Mouse (Mus musculus) neural tube, embryonic 14.5 days (tissue): ENCODE data around the gene Dhcr24. TPM values are rescaled to one million over a fixed set of nuclear protein-coding genes. Genes with fewer than 3 reads are reported as not detected.

Source experiments
- ATAC-seq: fragments of 200-750 bp; cut with Nextera tagmentation; 2 replicates; pipeline ENCODE4 v1.8.0; 2017; ENCODE audit warnings: low read depth, mild to moderate bottlenecking, moderate TSS enrichment, moderate library complexity
- H3K27ac ChIP-seq: fragments of 300-500 bp; sonication (generic); 2 replicates; pipeline ENCODE4 v1.5.1; 2014; ENCODE audit warnings: low read depth, mild to moderate bottlenecking, control low read depth, low read length, moderate library complexity, mixed read lengths
- H3K27me3 ChIP-seq: fragments of 300-500 bp; sonication (generic); 2 replicates; pipeline ENCODE4 v1.6.1; 2014; ENCODE audit warnings: low read length; ENCODE audit not compliant: control insufficient read depth, insufficient read depth
- H3K36me3 ChIP-seq: fragments of 300-500 bp; sonication (generic); 2 replicates; pipeline ENCODE4 v1.6.1; 2014; ENCODE audit warnings: low read length, mixed read lengths; ENCODE audit not compliant: control insufficient read depth, insufficient read depth
- H3K4me1 ChIP-seq: fragments of 300-500 bp; sonication (generic); 2 replicates; pipeline ENCODE4 v1.6.1; 2014; ENCODE audit warnings: low read length; ENCODE audit not compliant: control insufficient read depth, insufficient read depth
- H3K4me2 ChIP-seq: fragments of 300-500 bp; sonication (generic); 2 replicates; pipeline ENCODE4 v1.6.1; 2014; ENCODE audit warnings: mild to moderate bottlenecking, low read depth, low read length, control low read depth
- H3K4me3 ChIP-seq: fragments of 300-500 bp; sonication (generic); 2 replicates; pipeline ENCODE4 v1.5.1; 2014; ENCODE audit warnings: low read depth, low read length, control low read depth, mixed read lengths
- H3K9ac ChIP-seq: fragments of 300-500 bp; sonication (generic); replicated peaks from 2 replicates; pipeline ENCODE4 v1.6.1; 2014; ENCODE audit warnings: low read depth, mild to moderate bottlenecking, control low read depth, low read length, mixed read lengths
- H3K9me3 ChIP-seq: fragments of 300-500 bp; sonication (generic); 2 replicates; pipeline ENCODE4 v1.6.1; 2016; ENCODE audit warnings: low read length; ENCODE audit not compliant: control insufficient read depth
- WGBS: fragments of 180-500 bp; shearing (Covaris S2); extraction: QIAGEN DNeasy Blood & Tissue Kit; methylation state at CpG from one replicate; pipeline ENCODE4 v1.1.7; 2014; 5-methylcytosine and 5-hydroxymethylcytosine counted together
- polyA plus RNA-seq: library from polyadenylated mRNA; unstranded; fragments of >200 nt; fragmentation: Nextera tagmentation; extraction: Ambion mirVana; gene quantifications from 2 replicates; pipeline ENCODE4 v1.2.1, GENCODE M21; 2014

Gene Dhcr24
- polyA plus RNA-seq, 1 experiment from 2014 or later, result 24.0 TPM

GRCm38 (mm10) chr4:106613105-106613504 lies 52.3 kb downstream of the Dhcr24 start:
- H3K36me3 ChIP-seq, result no peaks in the 10 kb centered on the region

GRCm38 (mm10) chr4:106613560-106613959 lies 52.7 kb downstream of the Dhcr24 start:
- Histone ChIP-seq H3K9me3 (no peaks in the 10 kb centered on the region), H3K36me3 (no peaks in the 10 kb centered on the region), H3K4me3 (no peak overlapping the region), H3K4me2 (no peak overlapping the region), H3K27ac (no peak overlapping the region), H3K9ac (no peak overlapping the region), H3K4me1 (0 out of 2 replicates have a peak, but pooled peaks cover 3% of the 10 kb centered on the region), H3K27me3 (no peaks in the 10 kb centered on the region)
- 71% methylated on average over 3 of the region's 3 CpGs for WGBS
- no peak for ATAC-seq

More at GRCm38 (mm10) chr4:106613105-106613504, 52.3 kb downstream of the Dhcr24 start:
- ATAC-seq, result no peak
- Histone ChIP-seq H3K9ac (no peak overlapping the region), H3K4me3 (no peak overlapping the region), H3K27me3 (no peaks in the 10 kb centered on the region), H3K4me2 (no peak overlapping the region), H3K9me3 (no peaks in the 10 kb centered on the region), H3K4me1 (0 out of 2 replicates have a peak, but pooled peaks cover 3% of the 10 kb centered on the region), H3K27ac (no peak overlapping the region)
- 83% methylated on average over 8 of the region's 8 CpGs for WGBS

- Histone ChIP-seq H3K4me2 (no peak overlapping the region), H3K4me1 (0 out of 2 replicates have a peak, but pooled peaks cover 3% of the 10 kb centered on the region), H3K27me3 (no peaks in the 10 kb centered on the region), H3K27ac (no peak overlapping the region), H3K4me3 (no peak overlapping the region), H3K9me3 (no peaks in the 10 kb centered on the region), H3K9ac (no peak overlapping the region), H3K36me3 (no peaks in the 10 kb centered on the region)
- ATAC-seq, result peak; percentile 89
- WGBS, result 43% methylated on average over 7 of the region's 7 CpGs
Observed at GRCm38 (mm10) chr4:106614180-106614797, 53.5 kb downstream of the Dhcr24 start.

- Histone ChIP-seq H3K27ac (no peak overlapping the region), H3K4me3 (no peak overlapping the region), H3K4me2 (no peak overlapping the region), H3K9me3 (no peaks in the 10 kb centered on the region), H3K4me1 (0 out of 2 replicates have a peak, but pooled peaks cover 3% of the 10 kb centered on the region), H3K27me3 (no peaks in the 10 kb centered on the region), H3K9ac (no peak overlapping the region), H3K36me3 (no peaks in the 10 kb centered on the region)
- 81% methylated on average over 9 of the region's 9 CpGs for WGBS
- ATAC-seq, result no peak
Observed at GRCm38 (mm10) chr4:106614881-106615280, 54.0 kb downstream of the Dhcr24 start.

- H3K27me3 ChIP-seq, result no peaks in the 10 kb centered on the region
- H3K4me3 ChIP-seq, result no peak overlapping the region
- H3K36me3 ChIP-seq, result no peaks in the 10 kb centered on the region
- no peak overlapping the region for H3K9ac ChIP-seq
- H3K27ac ChIP-seq, result no peak overlapping the region
- WGBS, result 83% methylated on average over 12 of the region's 12 CpGs
- H3K4me1 ChIP-seq, result 0 out of 2 replicates have a peak, but pooled peaks cover 3% of the 10 kb centered on the region
- H3K4me2 ChIP-seq, result no peak overlapping the region
- no peak for ATAC-seq
- H3K9me3 ChIP-seq, result no peaks in the 10 kb centered on the region
Observed at GRCm38 (mm10) chr4:106615637-106616036, 54.8 kb downstream of the Dhcr24 start.

- peak within 1 kb of the TSS; percentile 39 for H3K4me2 ChIP-seq
- peak within 1 kb of the TSS; percentile 41 for H3K9ac ChIP-seq
- no peak within 1 kb of the TSS for H3K27ac ChIP-seq
- H3K4me3 ChIP-seq, result no peak within 1 kb of the TSS
- under 1% methylated on average over 19 of the region's 19 CpGs for WGBS
- H3K27me3 ChIP-seq, result peaks cover 4% of the 10 kb centered on the region
- no peaks in the 10 kb centered on the region for H3K9me3 ChIP-seq
- no peak for ATAC-seq
- H3K4me1 ChIP-seq, result 0 out of 2 replicates have a peak, but pooled peaks cover 3% of the 10 kb centered on the region
- no peaks in the 10 kb centered on the region for H3K36me3 ChIP-seq
Observed at GRCm38 (mm10) chr4:106617056-106617455, 56.2 kb downstream of the Dhcr24 start, which contains the start of gene Lexm. Lexm (minus strand) TSS chr4:106617241.

GRCm38 (mm10) chr4:106618898-106619297 lies 58.1 kb downstream of the Dhcr24 start:
- Histone ChIP-seq H3K9me3 (no peaks in the 10 kb centered on the region), H3K36me3 (no peaks in the 10 kb centered on the region), H3K9ac (no peak overlapping the region), H3K4me3 (no peak overlapping the region), H3K27me3 (peaks cover 21% of the 10 kb centered on the region), H3K4me1 (0 out of 2 replicates have a peak, but pooled peaks cover 3% of the 10 kb centered on the region), H3K27ac (no peak overlapping the region), H3K4me2 (no peak overlapping the region)
- WGBS, result 93% methylated on average over 4 of the region's 4 CpGs
- no peak for ATAC-seq

- no peak overlapping the region for H3K27ac ChIP-seq
- H3K4me2 ChIP-seq, result no peak overlapping the region
- H3K4me3 ChIP-seq, result no peak overlapping the region
- peaks cover 21% of the 10 kb centered on the region for H3K27me3 ChIP-seq
- H3K4me1 ChIP-seq, result no peaks in the 10 kb centered on the region
- no peak for ATAC-seq
- H3K9ac ChIP-seq, result no peak overlapping the region
- 82% methylated on average over 3 of the region's 3 CpGs for WGBS
- no peaks in the 10 kb centered on the region for H3K36me3 ChIP-seq
- no peaks in the 10 kb centered on the region for H3K9me3 ChIP-seq
Observed at GRCm38 (mm10) chr4:106621428-106621827, 60.6 kb downstream of the Dhcr24 start.

GRCm38 (mm10) chr4:106622030-106622493 lies 61.2 kb downstream of the Dhcr24 start, which contains the start of gene Ttc22:
Ttc22 (plus strand) TSS chr4:106622432.
- Histone ChIP-seq H3K4me3 (no peak within 1 kb of the TSS), H3K27me3 (peaks cover 21% of the 10 kb centered on the region), H3K27ac (no peak within 1 kb of the TSS), H3K36me3 (no peaks in the 10 kb centered on the region), H3K9me3 (no peaks in the 10 kb centered on the region), H3K4me2 (no peak within 1 kb of the TSS), H3K4me1 (no peaks in the 10 kb centered on the region), H3K9ac (no peak within 1 kb of the TSS)
- 25% methylated on average over 16 of the region's 16 CpGs for WGBS
- ATAC-seq, result no peak
